Mouse (Mus musculus) forebrain, embryonic 10.5 days (tissue): ENCODE measurements at regions not wholly inside any gene's neighbourhood (a gene's known extent, or its start where the extent isn't known, plus 50 kb on each side); places are given as distances from the start of the nearest gene placed in this dataset.
A peak's percentile ranks its signal among the peaks of the same experiment; 100 is the strongest.

Experiments
- DNase-seq: peaks from one replicate; pipeline ENCODE4 v3.0.0-alpha.2; 2017; ENCODE audit warnings: low spot score; ENCODE audit errors: extremely low spot score
- H3K27ac ChIP-seq: fragments of 300-500 bp; sonication (generic); 2 replicates; pipeline ENCODE4 v1.5.1; 2016; ENCODE audit warnings: mild to moderate bottlenecking
- H3K27me3 ChIP-seq: fragments of 300-500 bp; sonication (generic); 2 replicates; pipeline ENCODE4 v1.6.1; 2016; ENCODE audit warnings: mild to moderate bottlenecking; ENCODE audit not compliant: poor library complexity, severe bottlenecking
- H3K36me3 ChIP-seq: fragments of 300-500 bp; sonication (generic); replicated peaks from 2 replicates; pipeline ENCODE4 v1.6.1; 2016; ENCODE audit warnings: mild to moderate bottlenecking, moderate library complexity
- H3K4me1 ChIP-seq: fragments of 300-500 bp; sonication (generic); 2 replicates; pipeline ENCODE4 v1.6.1; 2016
- H3K4me3 ChIP-seq: fragments of 300-500 bp; sonication (generic); 2 replicates; pipeline ENCODE4 v1.5.1; 2016; ENCODE audit warnings: mild to moderate bottlenecking, moderate library complexity
- H3K9me3 ChIP-seq: fragments of 300-500 bp; sonication (generic); 2 replicates; pipeline ENCODE4 v1.6.1; 2016; ENCODE audit warnings: mild to moderate bottlenecking, moderate library complexity
- WGBS: fragments of 180-500 bp; shearing (Covaris S2); methylation state at CpG from one replicate; pipeline ENCODE4 v1.1.7; 2016; 5-methylcytosine and 5-hydroxymethylcytosine counted together

GRCm38 (mm10) chr2:11416122-11416521 is 137.8 kb downstream of the Pfkfb3 start:
- no peaks in the 10 kb centered on the region for H3K9me3 ChIP-seq
- no peak for DNase-seq
- no peak overlapping the region for H3K4me3 ChIP-seq
- no peak overlapping the region for H3K27ac ChIP-seq
- H3K27me3 ChIP-seq = no peaks in the 10 kb centered on the region
- 93% methylated on average over 11 of the region's 11 CpGs for WGBS
- H3K4me1 ChIP-seq = no peaks in the 10 kb centered on the region
- no peaks in the 10 kb centered on the region for H3K36me3 ChIP-seq

- Histone ChIP-seq H3K27ac (no peak overlapping the region), H3K4me1 (no peaks in the 10 kb centered on the region), H3K36me3 (no peaks in the 10 kb centered on the region), H3K4me3 (no peak overlapping the region), H3K27me3 (no peaks in the 10 kb centered on the region), H3K9me3 (no peaks in the 10 kb centered on the region)
- 95% methylated on average over 6 of the region's 6 CpGs for WGBS
- DNase-seq = no peak
These were observed 141.4 kb downstream of the Pfkfb3 start for GRCm38 (mm10) chr2:11412521-11412920.

- 85% methylated on average over 5 of the region's 6 CpGs for WGBS
- 0 out of 2 replicates have a peak, but pooled peaks cover 6% of the 10 kb centered on the region for H3K9me3 ChIP-seq
- H3K27me3 ChIP-seq = no peaks in the 10 kb centered on the region
- H3K4me1 ChIP-seq = no peaks in the 10 kb centered on the region
- no peak for DNase-seq
- H3K4me3 ChIP-seq = no peak overlapping the region
- no peaks in the 10 kb centered on the region for H3K36me3 ChIP-seq
- no peak overlapping the region for H3K27ac ChIP-seq
These were observed 145.4 kb downstream of the Pfkfb3 start for GRCm38 (mm10) chr2:11408497-11408896.

- H3K27me3 ChIP-seq = no peaks in the 10 kb centered on the region
- 0 out of 2 replicates have a peak, but pooled peaks cover 6% of the 10 kb centered on the region for H3K9me3 ChIP-seq
- WGBS = 91% methylated on average over 1 of the region's 1 CpGs
- no peak overlapping the region for H3K4me3 ChIP-seq
- H3K4me1 ChIP-seq = peaks cover 4% of the 10 kb centered on the region
- no peak overlapping the region for H3K27ac ChIP-seq
- no peaks in the 10 kb centered on the region for H3K36me3 ChIP-seq
- DNase-seq = no peak
These were observed 147.7 kb downstream of the Pfkfb3 start for GRCm38 (mm10) chr2:11406103-11406615.

- WGBS = 67% methylated on average over 10 of the region's 10 CpGs
- Histone ChIP-seq H3K4me1 (peaks cover 4% of the 10 kb centered on the region), H3K36me3 (no peaks in the 10 kb centered on the region), H3K9me3 (0 out of 2 replicates have a peak, but pooled peaks cover 6% of the 10 kb centered on the region), H3K4me3 (no peak overlapping the region), H3K27me3 (no peaks in the 10 kb centered on the region), H3K27ac (peak overlapping the region; percentile 26; the same call in 1 of the 2 replicates)
- no peak for DNase-seq
These were observed 151.5 kb downstream of the Pfkfb3 start for GRCm38 (mm10) chr2:11402218-11402848.

- no peaks in the 10 kb centered on the region for H3K36me3 ChIP-seq
- H3K4me3 ChIP-seq = no peak overlapping the region
- H3K9me3 ChIP-seq = no peaks in the 10 kb centered on the region
- DNase-seq = no peak
- whole genome bisulfite sequencing = 88% methylated on average over 3 of the region's 3 CpGs
- no peak overlapping the region for H3K27ac ChIP-seq
- no peaks in the 10 kb centered on the region for H3K27me3 ChIP-seq
- peaks cover 4% of the 10 kb centered on the region for H3K4me1 ChIP-seq
These were observed 154.5 kb downstream of the Pfkfb3 start for GRCm38 (mm10) chr2:11399411-11399810.

GRCm38 (mm10) chr2:11398949-11399348 is 154.9 kb downstream of the Pfkfb3 start:
- Histone ChIP-seq H3K36me3 (no peaks in the 10 kb centered on the region), H3K4me1 (peaks cover 4% of the 10 kb centered on the region), H3K27me3 (no peaks in the 10 kb centered on the region), H3K4me3 (no peak overlapping the region), H3K27ac (no peak overlapping the region), H3K9me3 (no peaks in the 10 kb centered on the region)
- DNase-seq = no peak
- 92% methylated on average over 6 of the region's 6 CpGs for WGBS

- H3K4me3 ChIP-seq = no peak overlapping the region
- no peaks in the 10 kb centered on the region for H3K36me3 ChIP-seq
- 86% methylated on average over 6 of the region's 6 CpGs for WGBS
- peaks cover 4% of the 10 kb centered on the region for H3K4me1 ChIP-seq
- no peaks in the 10 kb centered on the region; the same call in 1 of the 2 replicates for H3K27me3 ChIP-seq
- H3K27ac ChIP-seq = no peak overlapping the region
- H3K9me3 ChIP-seq = no peaks in the 10 kb centered on the region
- no peak for DNase-seq
These were observed 155.5 kb downstream of the Pfkfb3 start for GRCm38 (mm10) chr2:11398391-11398790.

GRCm38 (mm10) chr2:11396835-11397234 is 157.0 kb downstream of the Pfkfb3 start:
- DNase-seq = no peak
- no peaks in the 10 kb centered on the region for H3K36me3 ChIP-seq
- peaks cover 11% of the 10 kb centered on the region for H3K4me1 ChIP-seq
- no peak overlapping the region for H3K27ac ChIP-seq
- H3K27me3 ChIP-seq = no peaks in the 10 kb centered on the region; the same call in 1 of the 2 replicates
- H3K9me3 ChIP-seq = no peaks in the 10 kb centered on the region
- 95% methylated on average over 3 of the region's 3 CpGs for WGBS
- no peak overlapping the region for H3K4me3 ChIP-seq

- peaks cover 24% of the 10 kb centered on the region for H3K4me1 ChIP-seq
- DNase-seq = no peak
- WGBS = 81% methylated on average over 5 of the region's 5 CpGs
- H3K9me3 ChIP-seq = no peaks in the 10 kb centered on the region
- peaks cover 5% of the 10 kb centered on the region; the same call in 1 of the 2 replicates for H3K27me3 ChIP-seq
- no peak overlapping the region for H3K4me3 ChIP-seq
- no peak overlapping the region for H3K27ac ChIP-seq
- H3K36me3 ChIP-seq = no peaks in the 10 kb centered on the region
These were observed 159.1 kb downstream of the Pfkfb3 start for GRCm38 (mm10) chr2:11394675-11395349.

- Histone ChIP-seq H3K27me3 (peaks cover 5% of the 10 kb centered on the region; the same call in 1 of the 2 replicates), H3K27ac (peak overlapping the region; percentile 85), H3K4me3 (no peak overlapping the region), H3K4me1 (peaks cover 24% of the 10 kb centered on the region), H3K9me3 (0 out of 2 replicates have a peak, but pooled peaks cover under 1% of the 10 kb centered on the region), H3K36me3 (no peaks in the 10 kb centered on the region)
- peak; percentile 71 for DNase-seq
- 11% methylated on average over 6 of the region's 6 CpGs for WGBS
These were observed 162.2 kb downstream of the Pfkfb3 start for GRCm38 (mm10) chr2:11391725-11392124.

- no peak overlapping the region for H3K4me3 ChIP-seq
- no peaks in the 10 kb centered on the region for H3K36me3 ChIP-seq
- peaks cover 5% of the 10 kb centered on the region; the same call in 1 of the 2 replicates for H3K27me3 ChIP-seq
- 0 out of 2 replicates have a peak, but pooled peaks cover 4% of the 10 kb centered on the region for H3K9me3 ChIP-seq
- H3K27ac ChIP-seq = peak overlapping the region; percentile 85
- peaks cover 24% of the 10 kb centered on the region for H3K4me1 ChIP-seq
- 63% methylated on average over 6 of the region's 6 CpGs for WGBS
- DNase-seq = no peak
These were observed 163.1 kb downstream of the Pfkfb3 start for GRCm38 (mm10) chr2:11390667-11391334.
